Mouse (Mus musculus): ENCODE measurements at regions not wholly inside any gene's neighbourhood (a gene's known extent, or its start where the extent isn't known, plus 50 kb on each side); places are given as distances from the start of the nearest gene placed in this dataset.

DNA sequence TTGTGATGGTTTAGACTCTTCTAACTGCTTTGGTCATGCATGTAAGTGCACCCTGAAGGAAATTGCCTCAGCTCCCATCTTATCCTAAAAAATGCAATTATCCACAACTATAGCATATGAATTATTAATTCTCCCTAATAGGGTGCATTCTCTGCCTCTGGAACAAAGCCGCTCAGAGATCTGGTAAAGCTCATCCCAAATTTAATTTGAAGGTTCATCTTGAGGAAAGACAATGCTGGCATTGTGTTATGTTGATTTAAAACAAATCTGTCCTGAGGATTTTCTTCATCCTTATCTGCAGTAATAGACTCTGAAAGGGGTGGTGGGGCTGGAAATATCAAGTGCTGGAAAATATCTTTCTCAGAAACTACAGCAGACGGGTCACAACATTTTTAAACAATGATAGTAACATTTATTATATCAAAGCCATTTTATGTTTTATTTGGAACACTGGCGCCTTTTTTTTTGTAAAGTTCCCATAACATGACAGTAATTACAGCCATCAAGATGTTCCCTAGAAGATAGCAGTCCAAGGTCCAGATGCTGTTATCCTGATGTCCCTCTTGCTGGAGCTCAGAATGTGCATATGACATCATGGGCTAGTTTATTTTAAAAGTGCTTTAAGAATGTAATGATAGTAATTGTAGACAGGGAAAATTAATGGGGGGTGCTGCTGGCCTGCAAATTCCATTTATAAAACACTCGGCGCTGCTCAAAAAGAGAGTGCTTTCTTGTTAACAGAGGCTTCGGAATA lies 148.5 kb downstream of the Hlx start:
- TF ChIP-seq CTCF (IDR thresholded peaks at IDR 0.05; ENCODE audit: control insufficient read depth, insufficient read depth, low read length) (no peak), POLR2A (IDR thresholded peaks at IDR 0.05; ENCODE audit: borderline replicate concordance, control insufficient read depth, low read depth, low read length) (no peak)

Measured in bone marrow, adult 2 months (tissue).